Mouse (Mus musculus): ENCODE results near the gene Tex26.

DNA sequence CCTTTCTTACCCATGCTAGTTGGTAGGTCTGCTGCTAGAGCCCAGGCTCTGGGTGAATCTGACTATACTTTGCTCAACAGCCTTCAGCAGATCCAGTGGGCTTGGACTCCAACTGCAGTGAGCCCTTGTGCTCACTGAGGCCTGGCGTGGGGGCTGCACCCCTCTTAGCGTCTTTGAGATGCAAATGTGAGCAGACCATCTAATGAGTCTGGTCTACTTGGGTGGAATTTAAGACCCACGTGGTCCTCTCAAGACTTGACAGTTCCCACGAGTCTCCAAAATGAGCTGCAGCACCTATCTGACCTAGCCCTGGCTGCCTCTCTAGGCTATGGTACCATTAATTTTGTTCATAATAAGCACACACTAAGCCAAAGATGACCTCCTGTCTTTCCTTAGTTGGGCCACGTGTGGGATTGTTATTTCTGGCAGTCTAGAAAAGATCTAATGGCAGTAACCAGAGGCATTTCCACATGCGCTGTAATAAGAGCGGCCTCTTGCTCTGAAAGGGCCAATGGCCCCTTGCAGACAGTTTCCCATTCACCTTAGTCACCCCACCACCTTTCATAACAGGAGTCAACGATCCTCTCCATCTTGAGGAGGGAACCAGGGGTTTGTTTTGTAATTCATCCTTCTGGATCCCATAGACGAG is 74.1 kb downstream of the Tex26 start:
- TF ChIP-seq CTCF (IDR thresholded peaks at IDR 0.05; ENCODE audit: control insufficient read depth, insufficient read depth, low read length) (no peak), POLR2A (IDR thresholded peaks at IDR 0.05; ENCODE audit: borderline replicate concordance, control insufficient read depth, low read depth, low read length) (no peak)

Data from bone marrow, adult 2 months (tissue).